Mouse (Mus musculus) left cerebral cortex, postnatal 25 days (tissue): ENCODE measurements around the gene Klrg2. TPM values are rescaled to one million over a fixed set of nuclear protein-coding genes. Genes with fewer than 3 reads are reported as not detected.
"Not testable (repeated sequence)": the region's sequence is repeated elsewhere in the genome, so short reads cannot be mapped to it uniquely, and the experiment has no call there.

Source experiments
- DNase-seq, 2 experiments: peaks; one replicate each; pipeline ENCODE4 v3.0.0; 2022; ENCODE audit warnings: low spot score in 2 of 2, mixed read lengths in 1 of 2
- intact Hi-C: fragments of 180-260 bp; cut with DNase I; formaldehyde crosslinking; loops from one replicate; pipeline ENCODE4 v1.15.1; 2025
- total RNA-seq, 2 experiments: library from RNA; stranded (reverse); gene quantifications; 2 replicates each; pipeline ENCODE4 v1.2.3; 2021

Gene Klrg2
- total RNA-seq, result under 1 TPM; 0.50 to 0.99 TPM

- intact Hi-C loops, result no loop called here
- peak in 1 of 2 experiments; percentile 19 for DNase-seq
Observed at GRCm38 (mm10) chr6:38636852-38637618, at the start of gene Klrg2. Gene Klrg2, minus strand, starts transcription at chr6:38637242.

- DNase-seq, result no peak
- intact Hi-C loops, result no loop called here
Observed at GRCm38 (mm10) chr6:38682532-38682931, 45.5 kb upstream of the Klrg2 start.

GRCm38 (mm10) chr6:38677629-38678028 lies 40.6 kb upstream of the Klrg2 start:
- DNase-seq, result no peak
- intact Hi-C loops, result no loop called here

- no peak for DNase-seq
Observed at GRCm38 (mm10) chr6:38676723-38677122, 39.7 kb upstream of the Klrg2 start.

GRCm38 (mm10) chr6:38676217-38676616 lies 39.2 kb upstream of the Klrg2 start:
- intact Hi-C loops, result no loop called here

More at GRCm38 (mm10) chr6:38676723-38677122, 39.7 kb upstream of the Klrg2 start:
- intact Hi-C loops, result no loop called here

GRCm38 (mm10) chr6:38672011-38672410 lies 35.0 kb upstream of the Klrg2 start:
- DNase-seq, result no peak
- intact Hi-C loops, result no loop called here

More at GRCm38 (mm10) chr6:38676217-38676616, 39.2 kb upstream of the Klrg2 start:
- DNase-seq, result no peak

- DNase-seq, result no peak
- intact Hi-C loops, result no loop called here
Observed at GRCm38 (mm10) chr6:38671270-38671669, 34.2 kb upstream of the Klrg2 start.

- DNase-seq, intact Hi-C loops: not testable (repeated sequence)
Observed at GRCm38 (mm10) chr6:38670488-38670887, 33.4 kb upstream of the Klrg2 start.

- DNase-seq, result no peak
- intact Hi-C loops, result no loop called here
Observed at GRCm38 (mm10) chr6:38669580-38669979, 32.5 kb upstream of the Klrg2 start.

- peak; percentile 57 to 63 for DNase-seq
- intact Hi-C loops, result no loop called here
Observed at GRCm38 (mm10) chr6:38662714-38663615, 25.9 kb upstream of the Klrg2 start, which contains the start of gene Clec2l. Gene Clec2l, plus strand, starts transcription at chr6:38663069.

GRCm38 (mm10) chr6:38661626-38662025 lies 24.6 kb upstream of the Klrg2 start:
- intact Hi-C loops, result no loop called here
- no peak for DNase-seq

- intact Hi-C loops, result loop anchor here (2.0 to 10.0 kb wide), 4 partner anchors 38 to 260 kb away; no protein-coding TSS in a partner anchor
- peak; percentile 59 to 74 for DNase-seq
Observed at GRCm38 (mm10) chr6:38650263-38650937, 13.4 kb upstream of the Klrg2 start.

GRCm38 (mm10) chr6:38649545-38649944 lies 12.5 kb upstream of the Klrg2 start:
- intact Hi-C loops, result loop anchor here (10.0 kb wide), 1 partner anchor 415 kb away; no protein-coding TSS in a partner anchor
- DNase-seq, result no peak

GRCm38 (mm10) chr6:38643039-38643438 lies 6.0 kb upstream of the Klrg2 start:
- intact Hi-C loops, result loop anchor here (10.0 kb wide), 1 partner anchor 422 kb away; no protein-coding TSS in a partner anchor
- no peak for DNase-seq

GRCm38 (mm10) chr6:38642593-38642992 lies 5.6 kb upstream of the Klrg2 start:
- intact Hi-C loops, result loop anchor here (10.0 kb wide), 1 partner anchor 422 kb away; no protein-coding TSS in a partner anchor

GRCm38 (mm10) chr6:38641645-38642044 lies 4.6 kb upstream of the Klrg2 start:
- intact Hi-C loops, result loop anchor here (10.0 kb wide), 1 partner anchor 423 kb away; no protein-coding TSS in a partner anchor
- no peak for DNase-seq

More at GRCm38 (mm10) chr6:38642593-38642992, 5.6 kb upstream of the Klrg2 start:
- no peak for DNase-seq

GRCm38 (mm10) chr6:38641228-38641627 lies 4.2 kb upstream of the Klrg2 start:
- DNase-seq, result no peak
- intact Hi-C loops, result loop anchor here (10.0 kb wide), 1 partner anchor 424 kb away; no protein-coding TSS in a partner anchor

GRCm38 (mm10) chr6:38640401-38640800 lies 3.4 kb upstream of the Klrg2 start:
- DNase-seq, result no peak
- intact Hi-C loops, result loop anchor here (10.0 kb wide), 1 partner anchor 424 kb away; no protein-coding TSS in a partner anchor
